Mouse (Mus musculus) lung, embryonic 14.5 days (tissue): Measurements from ENCODE around the gene Myl7. TPM values are rescaled to one million over a fixed set of nuclear protein-coding genes. Genes with fewer than 3 reads are reported as not detected.

Source experiments
- ATAC-seq: fragments of 200-750 bp; cut with Nextera tagmentation; 2 replicates; pipeline ENCODE4 v1.8.0; 2017; ENCODE audit warnings: mild to moderate bottlenecking, moderate TSS enrichment, moderate library complexity; ENCODE audit not compliant: insufficient read depth
- DNase-seq: peaks from one replicate; pipeline ENCODE4 v3.0.0-alpha.2; 2015
- H3K27ac ChIP-seq: fragments of 300-500 bp; sonication (generic); 2 replicates; pipeline ENCODE4 v1.5.1; 2014; ENCODE audit warnings: low read depth, mild to moderate bottlenecking, moderate library complexity
- H3K27me3 ChIP-seq: fragments of 300-500 bp; sonication (generic); 2 replicates; pipeline ENCODE4 v1.6.1; 2014; ENCODE audit warnings: low read length, control low read depth; ENCODE audit not compliant: insufficient read depth
- H3K36me3 ChIP-seq: fragments of 300-500 bp; sonication (generic); 2 replicates; pipeline ENCODE4 v1.6.1; 2014; ENCODE audit warnings: control low read depth; ENCODE audit not compliant: insufficient read depth
- H3K4me1 ChIP-seq: fragments of 300-500 bp; sonication (generic); 2 replicates; pipeline ENCODE4 v1.6.1; 2014; ENCODE audit warnings: antibody characterized with exemption, control low read depth; ENCODE audit not compliant: insufficient read depth
- H3K4me2 ChIP-seq: fragments of 300-500 bp; sonication (generic); 2 replicates; pipeline ENCODE4 v1.6.1; 2014; ENCODE audit warnings: mild to moderate bottlenecking
- H3K4me3 ChIP-seq: fragments of 300-500 bp; sonication (generic); 2 replicates; pipeline ENCODE4 v1.5.1; 2014; ENCODE audit warnings: low read depth, low read length
- H3K9ac ChIP-seq: fragments of 300-500 bp; sonication (generic); 2 replicates; pipeline ENCODE4 v1.6.1; 2014
- H3K9me3 ChIP-seq: fragments of 300-500 bp; sonication (generic); 2 replicates; pipeline ENCODE4 v1.6.1; 2016; ENCODE audit warnings: low read depth, low read length, control low read depth
- CTCF ChIP-seq: IDR thresholded peaks from 2 replicates; pipeline ENCODE4 v1.5.1; 2016; ENCODE audit warnings: antibody characterized with exemption, low read depth
- WGBS: fragments of 180-500 bp; shearing (Covaris S2); extraction: QIAGEN DNeasy Blood & Tissue Kit; methylation state at CpG from one replicate; pipeline ENCODE4 v1.1.7; 2014; 5-methylcytosine and 5-hydroxymethylcytosine counted together
- polyA plus RNA-seq: library from polyadenylated mRNA; unstranded; fragments of >200 nt; fragmentation: Nextera tagmentation; extraction: Ambion mirVana; gene quantifications from 2 replicates; pipeline ENCODE4 v1.2.1, GENCODE M21; 2014

Myl7 gene
- polyA plus RNA-seq, 1 experiment from 2014 or later: 21.4 TPM

GRCm38 (mm10) chr11:5870069-5870468, 28.5 kb downstream of the Myl7 start:
- no peak for DNase-seq
- no peaks in the 10 kb centered on the region for H3K27me3 ChIP-seq
- no peak overlapping the region for H3K9ac ChIP-seq
- no peak overlapping the region for H3K4me3 ChIP-seq
- H3K27ac ChIP-seq: no peak overlapping the region
- H3K36me3 ChIP-seq: peaks cover 76% of the 10 kb centered on the region
- no peaks in the 10 kb centered on the region for H3K4me1 ChIP-seq
- H3K9me3 ChIP-seq: no peaks in the 10 kb centered on the region
- no peak for ATAC-seq
- TF ChIP-seq CTCF: no peak
- 80% methylated on average over 16 of the region's 16 CpGs for WGBS
- H3K4me2 ChIP-seq: no peak overlapping the region

GRCm38 (mm10) chr11:5869331-5869730, 29.3 kb downstream of the Myl7 start:
- peaks cover 72% of the 10 kb centered on the region for H3K36me3 ChIP-seq

DNA sequence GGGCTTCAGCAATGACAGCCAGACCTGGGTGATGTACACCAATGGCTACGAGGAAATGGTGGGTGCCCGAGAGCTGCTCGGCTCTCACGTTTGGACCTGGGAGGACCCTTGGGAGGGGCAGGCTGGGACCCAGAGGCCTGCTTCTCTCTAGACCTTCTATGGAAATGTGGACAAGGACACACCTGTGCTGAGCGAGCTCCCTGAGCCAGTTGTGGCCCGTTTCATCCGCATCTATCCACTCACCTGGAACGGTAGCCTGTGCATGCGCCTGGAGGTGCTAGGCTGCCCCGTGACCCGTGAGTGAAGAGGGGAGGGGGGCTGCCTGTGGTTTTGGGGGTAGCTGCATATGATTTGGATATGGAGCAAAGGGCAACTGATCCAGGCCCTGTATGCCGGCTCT, 30.3 kb downstream of the Myl7 start:
- ATAC-seq (no peak), DNase-seq (no peak)
- TF ChIP-seq CTCF: no peak
- Histone ChIP-seq H3K27me3 (no peaks in the 10 kb centered on the region), H3K9ac (no peak overlapping the region), H3K9me3 (no peaks in the 10 kb centered on the region), H3K27ac (no peak overlapping the region), H3K36me3 (peaks cover 62% of the 10 kb centered on the region), H3K4me1 (no peaks in the 10 kb centered on the region), H3K4me3 (no peak overlapping the region), H3K4me2 (no peak overlapping the region)
- 86% methylated on average over 12 of the region's 12 CpGs for WGBS

More at GRCm38 (mm10) chr11:5869331-5869730, 29.3 kb downstream of the Myl7 start:
- no peaks in the 10 kb centered on the region for H3K9me3 ChIP-seq
- WGBS: 93% methylated on average over 16 of the region's 16 CpGs
- no peak overlapping the region for H3K4me2 ChIP-seq
- H3K9ac ChIP-seq: no peak overlapping the region
- ATAC-seq (no peak), DNase-seq (no peak)
- no peaks in the 10 kb centered on the region for H3K4me1 ChIP-seq
- TF ChIP-seq CTCF: no peak
- no peak overlapping the region for H3K27ac ChIP-seq
- H3K27me3 ChIP-seq: no peaks in the 10 kb centered on the region
- H3K4me3 ChIP-seq: no peak overlapping the region

GRCm38 (mm10) chr11:5867196-5867595, 31.4 kb downstream of the Myl7 start:
- 77% methylated on average over 2 of the region's 2 CpGs for WGBS
- H3K36me3 ChIP-seq: peaks cover 51% of the 10 kb centered on the region
- H3K9me3 ChIP-seq: no peaks in the 10 kb centered on the region

DNA sequence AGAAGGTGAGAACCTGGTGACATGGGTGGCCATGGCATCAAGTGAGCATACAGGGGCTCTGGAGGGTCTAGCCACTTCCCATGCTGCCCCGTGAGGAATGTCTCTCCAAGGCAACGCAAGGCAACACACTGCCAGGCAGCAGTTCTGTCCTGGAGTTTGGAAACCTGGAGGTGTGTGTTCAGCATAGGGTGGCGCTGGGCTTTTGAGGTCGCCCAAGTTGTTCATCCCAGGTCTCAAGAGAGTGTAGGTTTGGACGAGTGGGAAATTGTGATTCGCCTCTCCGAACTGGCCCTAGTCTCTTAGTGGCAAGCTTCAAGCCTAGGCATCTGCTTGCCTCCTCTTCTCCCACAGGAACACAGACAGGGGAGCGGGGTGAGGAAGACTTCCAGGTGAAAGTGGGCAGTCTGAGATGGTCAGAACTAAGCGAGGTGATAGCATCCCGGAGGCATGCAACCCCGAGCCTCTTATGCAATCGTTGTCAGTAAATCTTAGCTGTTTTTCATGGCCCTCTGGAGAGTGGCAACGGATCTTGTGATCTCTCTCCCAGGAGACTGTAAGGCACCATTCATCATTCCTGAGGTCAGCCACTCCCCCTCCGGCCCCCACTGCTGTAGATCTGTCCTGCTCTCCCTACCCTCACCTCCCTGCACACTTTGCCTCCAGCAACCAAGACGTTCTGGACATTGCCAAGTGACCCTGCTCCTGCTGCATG, 36.0 kb downstream of the Myl7 start:
- peak overlapping the region; percentile 85 for H3K4me2 ChIP-seq
- TF ChIP-seq CTCF: no peak
- no peaks in the 10 kb centered on the region for H3K9me3 ChIP-seq
- H3K4me3 ChIP-seq: peak overlapping the region; percentile 48
- 10% methylated on average over 15 of the region's 15 CpGs for WGBS
- H3K27me3 ChIP-seq: no peaks in the 10 kb centered on the region
- ATAC-seq: peak; percentile 57
- peaks cover 4% of the 10 kb centered on the region for H3K4me1 ChIP-seq
- H3K27ac ChIP-seq: no peak overlapping the region
- H3K36me3 ChIP-seq: peaks cover 7% of the 10 kb centered on the region; the same call in 1 of the 2 replicates
- DNase-seq: peak; percentile 40
- H3K9ac ChIP-seq: peak overlapping the region; percentile 59

More at GRCm38 (mm10) chr11:5867196-5867595, 31.4 kb downstream of the Myl7 start:
- Histone ChIP-seq H3K4me3 (no peak overlapping the region), H3K27me3 (no peaks in the 10 kb centered on the region), H3K4me2 (no peak overlapping the region), H3K9ac (no peak overlapping the region), H3K27ac (no peak overlapping the region), H3K4me1 (no peaks in the 10 kb centered on the region)
- ATAC-seq: no peak
- no peak for TF ChIP-seq CTCF
- no peak for DNase-seq

DNA sequence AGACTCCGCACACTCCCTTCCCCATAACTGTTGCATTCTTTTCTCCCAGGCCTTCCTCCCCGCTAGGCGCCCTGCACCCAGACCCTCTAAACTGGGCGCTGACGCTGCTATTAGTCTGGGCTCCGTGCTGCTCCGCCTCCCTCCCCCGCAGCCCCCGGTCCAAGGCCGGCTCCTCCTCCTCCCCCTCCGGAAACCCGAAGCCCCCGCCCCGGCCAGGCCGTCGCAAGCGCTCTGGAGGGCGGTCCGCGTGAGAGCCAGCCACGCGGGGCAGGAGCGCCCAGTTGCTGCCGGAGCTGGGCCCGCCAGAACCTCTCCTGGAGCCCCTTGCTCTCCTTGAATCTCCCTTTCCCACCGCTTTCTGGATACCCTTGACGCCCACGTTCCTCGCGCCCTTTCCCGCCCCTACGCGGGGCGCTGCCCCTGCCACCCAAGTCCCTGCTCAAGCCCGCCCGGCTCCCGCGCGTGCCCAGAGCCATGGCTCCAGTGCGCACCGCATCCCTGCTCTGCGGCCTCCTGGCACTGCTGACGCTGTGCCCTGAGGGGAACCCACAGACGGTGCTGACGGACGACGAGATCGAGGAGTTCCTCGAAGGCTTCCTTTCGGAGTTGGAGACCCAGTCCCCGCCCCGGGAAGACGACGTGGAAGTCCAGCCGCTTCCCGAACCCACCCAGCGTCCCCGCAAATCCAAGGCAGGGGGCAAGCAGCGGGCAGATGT, 36.7 kb downstream of the Myl7 start, which contains the start of gene Aebp1:
Gene Aebp1, plus strand, starts transcription at position 270 of the 716 bp plus-strand sequence.
- Histone ChIP-seq H3K4me3 (peak within 1 kb of the TSS; percentile 48), H3K9ac (peak within 1 kb of the TSS; percentile 59), H3K4me1 (peaks cover 4% of the 10 kb centered on the region), H3K27ac (no peak within 1 kb of the TSS), H3K4me2 (peak within 1 kb of the TSS; percentile 85), H3K27me3 (no peaks in the 10 kb centered on the region), H3K9me3 (no peaks in the 10 kb centered on the region), H3K36me3 (0 out of 2 replicates have a peak, but pooled peaks cover 4% of the 10 kb centered on the region)
- peak; percentile 84 for ATAC-seq
- TF ChIP-seq CTCF: no peak
- WGBS: 1% methylated on average over 59 of the region's 59 CpGs
- DNase-seq: peak; percentile 76

DNA sequence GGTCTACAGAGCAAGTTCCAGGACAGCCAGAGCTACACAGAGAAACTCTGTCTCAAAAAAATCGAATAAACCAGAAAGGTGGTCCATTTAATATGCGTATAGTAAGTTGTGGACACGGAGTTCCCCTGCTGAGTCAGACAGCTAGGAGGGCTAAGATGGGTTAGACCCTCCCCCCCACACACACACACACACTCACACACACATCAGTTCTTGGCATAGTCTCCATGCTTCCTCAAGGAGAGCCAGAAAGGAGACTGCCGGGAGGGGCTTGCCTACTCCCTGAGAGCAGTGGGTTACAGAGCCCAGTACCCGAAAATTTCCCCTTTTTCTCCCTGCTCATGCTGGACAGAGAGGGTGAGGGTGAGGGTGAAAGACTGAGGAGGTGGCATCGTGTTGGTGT, 37.9 kb downstream of the Myl7 start:
- no peak for TF ChIP-seq CTCF
- H3K36me3 ChIP-seq: 0 out of 2 replicates have a peak, but pooled peaks cover 4% of the 10 kb centered on the region
- H3K4me1 ChIP-seq: peaks cover 4% of the 10 kb centered on the region
- ATAC-seq (no peak), DNase-seq (peak; percentile 40)
- no peak overlapping the region for H3K9ac ChIP-seq
- no peaks in the 10 kb centered on the region for H3K9me3 ChIP-seq
- H3K4me2 ChIP-seq: no peak overlapping the region
- H3K27me3 ChIP-seq: no peaks in the 10 kb centered on the region
- no peak overlapping the region for H3K4me3 ChIP-seq
- no peak overlapping the region for H3K27ac ChIP-seq
- 44% methylated on average over 6 of the region's 6 CpGs for WGBS
